Mouse (Mus musculus): ENCODE data around the gene Tatdn2.
"Not testable (repeated sequence)": the region's sequence is repeated elsewhere in the genome, so short reads cannot be mapped to it uniquely, and the experiment has no call there.

Tatdn2 gene

DNA sequence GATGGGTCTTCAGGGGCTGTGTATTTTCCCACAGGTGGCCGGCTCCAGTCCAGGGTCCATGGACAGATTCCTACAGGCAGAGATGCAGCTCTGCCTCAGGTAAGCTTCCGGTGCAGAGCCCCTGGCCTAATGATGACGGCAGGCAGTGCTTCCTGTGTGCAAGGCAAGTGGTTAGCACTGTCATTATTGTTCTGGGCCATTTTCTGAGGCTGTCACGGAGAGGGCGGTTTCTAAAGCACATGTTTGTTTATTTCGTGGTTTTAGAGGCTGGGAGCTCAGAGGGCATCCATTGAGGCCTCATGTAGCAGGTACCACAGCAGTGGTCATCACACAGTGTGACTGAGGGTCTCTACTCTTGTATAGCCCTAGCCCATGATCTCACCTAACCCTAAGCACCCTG is 23.9 kb upstream of the Tatdn2 start:
- no peak for DNase-seq

DNA sequence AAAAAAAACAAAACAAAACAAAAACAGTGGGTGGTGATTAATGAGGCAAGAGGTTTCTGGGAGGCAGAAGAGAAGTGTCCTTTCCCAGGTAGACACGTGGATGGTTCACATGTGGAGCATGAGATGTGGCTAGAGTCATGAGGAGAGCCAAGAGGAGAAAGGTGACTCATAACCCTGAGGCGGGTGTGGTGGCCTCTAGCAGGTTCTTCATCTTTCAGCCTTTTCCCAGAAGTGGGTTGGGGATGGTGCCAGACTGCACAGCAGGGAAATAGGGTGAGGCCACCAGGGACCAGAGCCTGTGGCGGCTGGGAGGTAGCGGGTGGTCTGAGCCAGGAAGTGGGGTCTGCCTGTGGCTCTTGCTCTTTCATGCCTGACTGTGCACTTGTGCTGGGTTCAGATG is 21.6 kb upstream of the Tatdn2 start:
- no peak for DNase-seq

GRCm38 (mm10) chr6:113675991-113676390 is 20.9 kb upstream of the Tatdn2 start:
- DNase-seq: no peak

- no peak for DNase-seq
Observed at GRCm38 (mm10) chr6:113677070-113677734, 19.6 kb upstream of the Tatdn2 start.

GRCm38 (mm10) chr6:113678246-113679012 is 18.4 kb upstream of the Tatdn2 start:
- no peak for DNase-seq

- DNase-seq: no peak
Observed at GRCm38 (mm10) chr6:113679993-113680566, 16.8 kb upstream of the Tatdn2 start.

DNA sequence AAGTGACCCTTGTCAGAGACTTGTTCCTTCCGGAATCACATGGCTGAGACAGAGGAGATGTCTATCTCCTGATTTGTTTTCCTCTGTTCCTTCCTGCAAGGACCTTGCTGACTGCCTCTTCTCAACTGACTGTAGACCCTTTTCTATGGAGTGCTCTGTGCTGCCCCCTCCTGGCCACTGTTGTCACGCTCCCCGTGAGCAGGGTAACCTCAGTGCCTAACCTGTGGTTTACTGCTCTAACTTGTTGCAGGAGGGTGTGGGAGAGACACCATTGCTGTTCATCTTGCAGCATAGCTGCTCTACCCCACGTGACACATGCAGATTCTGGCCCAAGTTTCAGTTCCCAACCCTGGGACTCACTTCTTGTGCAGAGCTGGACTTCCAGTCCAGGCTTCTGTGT is 15.6 kb upstream of the Tatdn2 start:
- peak; percentile 87 to 92 for DNase-seq

- DNase-seq: no peak
Observed at GRCm38 (mm10) chr6:113683081-113683825, 13.6 kb upstream of the Tatdn2 start.

GRCm38 (mm10) chr6:113686551-113687125 is 10.2 kb upstream of the Tatdn2 start:
- DNase-seq: no peak

DNA sequence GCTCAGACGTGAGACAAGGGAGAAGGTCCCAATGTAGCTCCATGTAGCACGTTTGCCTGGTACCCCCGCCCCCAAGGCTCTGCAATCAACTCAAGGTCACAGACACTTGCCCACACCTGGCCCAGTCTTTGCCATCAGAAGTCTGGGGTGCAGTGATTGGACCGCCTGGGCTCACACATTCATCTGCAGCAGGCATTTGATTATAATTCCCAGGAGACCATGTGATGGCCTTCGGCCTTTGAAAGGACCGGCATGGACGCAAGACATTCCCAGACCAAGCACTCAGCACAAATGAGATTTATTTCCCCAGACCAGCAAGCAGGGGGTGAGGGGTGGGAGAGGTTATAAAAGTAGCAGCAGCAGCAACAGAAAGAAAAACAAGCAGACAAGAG is 6.8 kb upstream of the Tatdn2 start:
- DNase-seq: no peak

DNA sequence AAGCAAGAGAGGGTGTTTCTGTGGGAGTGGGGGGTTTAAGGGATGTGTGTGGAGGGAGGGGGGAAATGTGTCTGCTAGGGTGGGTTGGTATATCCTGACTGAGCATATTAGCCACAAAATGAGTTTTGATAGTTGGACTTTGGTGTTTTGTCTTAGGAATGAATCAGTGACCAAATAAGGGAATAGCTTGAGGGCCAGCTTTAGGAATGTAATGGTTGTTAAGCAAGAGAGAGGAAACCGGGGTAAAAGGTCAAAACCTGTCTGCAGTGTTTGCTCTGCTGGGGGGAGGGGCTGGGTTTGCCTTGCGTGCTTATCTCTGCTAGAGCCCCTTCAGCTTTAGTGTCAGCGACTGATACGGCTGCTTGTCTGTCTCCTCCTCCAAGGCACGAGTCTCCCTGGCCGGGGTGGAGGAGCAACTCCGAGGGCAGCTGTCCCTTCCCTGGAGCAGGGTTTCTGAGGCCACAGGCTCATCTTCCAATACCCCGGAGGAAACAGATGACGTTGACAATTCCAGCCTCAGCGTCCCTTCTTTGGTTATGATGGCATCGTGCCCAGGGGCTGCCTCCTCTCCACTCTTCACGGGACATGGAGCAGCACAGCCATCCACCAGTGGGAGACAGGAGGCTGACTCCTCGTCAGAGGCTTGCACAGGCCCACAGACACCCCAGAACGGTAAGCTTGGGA is 6.3 kb upstream of the Tatdn2 start:
- DNase-seq: peak in 1 of 2 experiments; percentile 34

GRCm38 (mm10) chr6:113691084-113691462 is 5.8 kb upstream of the Tatdn2 start:
- DNase-seq: no peak

DNA sequence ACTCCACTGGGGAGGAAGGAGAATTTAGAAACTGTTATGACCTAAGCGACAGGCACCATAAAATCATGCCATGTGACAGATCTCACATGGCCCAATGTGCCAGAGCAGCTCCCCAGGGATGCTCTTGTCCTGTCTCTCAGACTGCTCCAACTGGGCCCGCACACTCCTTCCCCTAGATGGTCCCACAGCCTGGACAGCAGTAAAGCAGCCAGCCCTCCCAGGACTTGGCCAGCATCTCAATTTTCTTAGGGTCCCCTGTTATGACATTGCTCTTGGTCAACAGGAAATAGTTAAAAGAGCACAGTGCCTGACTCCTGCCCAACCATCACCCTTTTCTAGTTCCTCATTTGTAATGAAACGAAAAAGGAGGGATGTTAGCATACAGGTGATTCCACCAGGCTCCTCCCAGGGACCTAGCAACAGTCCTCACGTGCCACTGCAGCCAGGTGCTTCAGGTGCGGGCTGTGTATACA is 4.2 kb upstream of the Tatdn2 start:
- no peak for DNase-seq

- no peak for DNase-seq
Observed at GRCm38 (mm10) chr6:113693377-113693776, 3.5 kb upstream of the Tatdn2 start.

GRCm38 (mm10) chr6:113695203-113695602 is 1.6 kb upstream of the Tatdn2 start:
- DNase-seq: no peak

DNA sequence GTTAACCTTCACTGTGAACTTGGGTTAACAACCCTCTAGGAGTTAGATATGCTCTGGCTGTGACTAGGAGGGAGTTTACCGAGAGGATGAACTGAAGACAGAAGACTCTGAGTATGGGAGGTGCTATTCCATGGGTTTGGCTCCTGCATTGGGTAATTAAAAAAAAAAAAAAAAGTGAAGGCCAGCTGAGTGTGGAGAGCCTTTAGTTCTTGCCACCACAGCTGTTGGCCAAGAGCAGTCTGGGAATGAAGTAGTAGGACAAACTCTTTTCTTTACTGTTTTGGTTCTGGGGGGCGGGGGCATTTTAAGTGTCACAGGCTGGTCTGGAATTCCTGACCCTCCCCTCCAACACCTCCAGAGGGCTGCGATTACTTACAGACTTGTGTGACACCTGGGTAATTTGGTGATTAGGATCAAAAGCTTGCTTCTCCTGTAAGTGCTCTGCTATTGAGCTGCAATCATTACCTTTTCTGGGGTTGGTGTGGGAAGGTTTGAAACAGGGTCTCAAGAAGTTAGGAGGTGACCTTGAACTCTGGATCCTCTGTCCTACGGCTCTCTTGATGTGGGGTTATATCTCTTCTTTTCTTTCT is 989 bp upstream of the Tatdn2 start:
- peak in 1 of 2 experiments; percentile 11 for DNase-seq

- peak; percentile 28 to 58 for DNase-seq
Observed at GRCm38 (mm10) chr6:113697222-113698205, 664 bp downstream of the Tatdn2 start.

GRCm38 (mm10) chr6:113712718-113713117 is 15.9 kb downstream of the Tatdn2 start:
- no peak for DNase-seq

- DNase-seq: not testable (repeated sequence)
Observed at GRCm38 (mm10) chr6:113713389-113713788, 16.5 kb downstream of the Tatdn2 start.

GRCm38 (mm10) chr6:113714276-113714675 is 17.4 kb downstream of the Tatdn2 start:
- DNase-seq: no peak

- DNase-seq: no peak
Observed at GRCm38 (mm10) chr6:113714797-113715196, 17.9 kb downstream of the Tatdn2 start.
